Mouse (Mus musculus) bone marrow, adult 2 months (tissue): ENCODE measurements around the gene Mnd1. TPM values are rescaled to one million over a fixed set of nuclear protein-coding genes. Genes with fewer than 3 reads are reported as not detected.

Experiments
- H3K27ac ChIP-seq: fragments of 200-500 bp; 2 replicates; pipeline ENCODE4 v1.5.1; 2012; ENCODE audit warnings: low read depth, mild to moderate bottlenecking, control low read depth, inconsistent platforms, low read length; ENCODE audit not compliant: control insufficient read depth, poor library complexity, insufficient read depth
- H3K4me1 ChIP-seq: fragments of 200-500 bp; 2 replicates; pipeline ENCODE4 v1.6.1; 2011; ENCODE audit warnings: low read length; ENCODE audit not compliant: control insufficient read depth, insufficient read depth
- H3K4me3 ChIP-seq: fragments of 200-500 bp; replicated peaks from 2 replicates; pipeline ENCODE3; 2011; ENCODE audit warnings: mild to moderate bottlenecking, low read depth, low read length, control low read depth; ENCODE audit not compliant: control insufficient read depth
- CTCF ChIP-seq: fragments of 200-500 bp; IDR thresholded peaks from 2 replicates; pipeline ENCODE4 v1.5.1; 2011; ENCODE audit warnings: low read length, control low read depth; ENCODE audit not compliant: control insufficient read depth, insufficient read depth
- POLR2A ChIP-seq: fragments of 200-500 bp; IDR thresholded peaks from 2 replicates; pipeline ENCODE4 v1.6.1; 2011; ENCODE audit warnings: low read depth, mild to moderate bottlenecking, control low read depth, low read length, borderline replicate concordance; ENCODE audit not compliant: control insufficient read depth
- WGBS: fragments of 180-500 bp; shearing (Covaris S2); methylation state at CpG from one replicate; pipeline ENCODE4 v1.1.7; 2018; 5-methylcytosine and 5-hydroxymethylcytosine counted together
- polyA plus RNA-seq: library from polyadenylated mRNA; stranded (reverse); fragments of >200 nt; gene quantifications from 2 replicates; pipeline ENCODE4 v1.2.4, GENCODE M21; 2011; ENCODE audit warnings: low replicate concordance; ENCODE audit not compliant: missing spikeins, insufficient read depth, insufficient read length

The Mnd1 gene
- polyA plus RNA-seq, 1 experiment: 11.7 TPM

DNA sequence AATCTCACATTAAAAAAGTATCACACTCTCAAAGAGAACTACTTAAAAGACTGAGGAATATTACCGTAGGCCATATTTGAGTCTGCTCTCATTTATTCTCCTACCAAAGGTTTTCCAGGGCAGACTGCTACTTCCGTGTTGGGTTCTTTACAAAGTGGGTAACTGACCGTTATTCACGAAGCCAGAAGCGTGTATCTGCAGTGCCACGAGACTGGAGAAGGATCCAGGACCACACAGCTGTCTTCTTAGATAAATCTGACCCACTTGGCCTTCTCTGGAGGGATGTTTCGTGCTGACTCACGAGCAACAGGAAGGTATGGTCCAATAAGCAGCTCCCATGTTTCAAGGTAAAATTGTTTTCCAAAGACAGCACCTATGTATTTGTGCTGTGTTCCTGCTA, 113.8 kb downstream of the Mnd1 start:
- Histone ChIP-seq H3K27ac (no peak overlapping the region), H3K4me3 (no peak overlapping the region), H3K4me1 (no peaks in the 10 kb centered on the region; the same call in 1 of the 2 replicates)
- TF ChIP-seq CTCF: no peak
- 27% methylated on average over 8 of the region's 8 CpGs for WGBS

DNA sequence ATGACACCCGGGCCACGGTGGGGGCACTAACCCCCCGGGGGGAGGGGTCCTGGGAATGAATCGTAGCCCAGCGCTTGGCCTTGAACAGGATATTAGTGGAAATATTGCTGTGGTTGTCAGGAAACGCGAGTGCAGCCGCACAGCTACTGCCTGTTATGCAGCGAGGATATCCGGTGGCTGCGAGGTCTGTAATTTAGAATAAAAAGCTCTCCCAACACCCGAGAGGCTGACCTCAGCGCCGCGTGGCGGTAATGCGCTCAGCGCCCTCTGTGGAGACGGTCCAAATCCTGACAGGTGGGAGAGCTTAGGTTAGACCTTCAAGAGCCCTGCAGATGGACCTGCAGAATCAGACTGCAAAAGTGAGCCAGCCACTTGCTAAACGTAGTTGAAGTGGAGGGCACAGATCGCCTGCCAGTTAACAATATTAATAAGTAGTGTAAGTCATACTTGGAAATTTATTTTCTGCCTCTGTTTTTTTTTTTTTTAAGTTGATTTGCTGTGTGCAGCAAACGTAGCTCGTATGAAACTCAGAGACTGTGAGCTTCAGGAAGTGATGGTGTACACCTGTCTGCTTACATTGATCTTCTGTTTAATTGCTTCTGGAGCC, 115.0 kb downstream of the Mnd1 start:
- Histone ChIP-seq H3K4me3 (peak overlapping the region; percentile 68), H3K4me1 (no peaks in the 10 kb centered on the region; the same call in 1 of the 2 replicates), H3K27ac (peak overlapping the region; percentile 98)
- TF ChIP-seq CTCF (peak; percentile 26; the same call in 1 of the 2 replicates), POLR2A (no peak)
- under 1% methylated on average over 23 of the region's 23 CpGs for WGBS

DNA sequence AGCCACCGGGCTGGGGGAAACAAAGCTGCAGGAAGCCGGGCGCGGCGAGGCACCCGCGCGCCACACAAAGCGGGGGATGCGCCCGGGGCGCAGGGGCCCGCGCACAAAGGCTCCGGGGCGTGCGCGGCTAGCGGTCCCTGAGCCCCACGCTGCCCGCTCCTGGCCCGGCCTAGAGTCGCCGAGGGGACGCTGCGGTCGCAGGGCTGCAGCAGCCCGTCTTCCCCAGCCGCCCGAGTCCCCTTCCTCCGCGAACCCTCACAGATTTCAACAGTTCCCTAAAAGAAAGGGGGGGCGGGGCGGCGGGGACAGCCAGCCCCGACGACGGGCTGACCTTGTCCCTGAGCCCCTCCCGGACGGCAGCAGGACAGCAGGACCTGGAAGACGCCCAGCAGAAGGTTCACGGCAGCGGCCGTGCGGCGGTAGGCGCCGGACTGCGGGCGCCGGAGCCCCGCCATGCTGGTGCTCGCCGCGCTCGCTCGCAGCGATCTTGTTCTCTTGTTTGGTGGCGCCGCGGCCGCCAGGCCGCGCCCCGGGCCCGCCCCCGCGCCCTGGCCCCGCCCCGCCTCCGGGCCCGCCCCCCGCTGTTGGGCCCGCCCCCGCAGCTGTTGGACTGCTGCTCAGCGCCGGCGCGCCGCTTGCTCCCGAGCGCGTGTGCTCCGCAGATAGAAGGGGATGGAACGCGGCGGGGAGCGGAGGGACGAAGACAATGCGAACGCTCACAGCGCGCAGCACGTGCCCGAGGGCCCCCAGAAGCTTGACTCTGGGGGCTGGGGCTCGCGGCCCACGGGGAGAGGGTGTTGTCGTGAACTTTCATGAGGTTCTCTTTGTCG, 115.7 kb downstream of the Mnd1 start, which contains the start of gene Tmem131l:
TSS of gene Tmem131l (minus strand) at position 530 of the 830 bp plus-strand sequence.
- WGBS: under 1% methylated on average over 87 of the region's 100 CpGs
- H3K4me3 ChIP-seq: peak within 1 kb of the TSS; percentile 75
- peak within 1 kb of the TSS; percentile 100 for H3K27ac ChIP-seq
- peaks cover 3% of the 10 kb centered on the region; the same call in 1 of the 2 replicates for H3K4me1 ChIP-seq
- TF ChIP-seq POLR2A: peak; percentile 90
- TF ChIP-seq CTCF: no peak

DNA sequence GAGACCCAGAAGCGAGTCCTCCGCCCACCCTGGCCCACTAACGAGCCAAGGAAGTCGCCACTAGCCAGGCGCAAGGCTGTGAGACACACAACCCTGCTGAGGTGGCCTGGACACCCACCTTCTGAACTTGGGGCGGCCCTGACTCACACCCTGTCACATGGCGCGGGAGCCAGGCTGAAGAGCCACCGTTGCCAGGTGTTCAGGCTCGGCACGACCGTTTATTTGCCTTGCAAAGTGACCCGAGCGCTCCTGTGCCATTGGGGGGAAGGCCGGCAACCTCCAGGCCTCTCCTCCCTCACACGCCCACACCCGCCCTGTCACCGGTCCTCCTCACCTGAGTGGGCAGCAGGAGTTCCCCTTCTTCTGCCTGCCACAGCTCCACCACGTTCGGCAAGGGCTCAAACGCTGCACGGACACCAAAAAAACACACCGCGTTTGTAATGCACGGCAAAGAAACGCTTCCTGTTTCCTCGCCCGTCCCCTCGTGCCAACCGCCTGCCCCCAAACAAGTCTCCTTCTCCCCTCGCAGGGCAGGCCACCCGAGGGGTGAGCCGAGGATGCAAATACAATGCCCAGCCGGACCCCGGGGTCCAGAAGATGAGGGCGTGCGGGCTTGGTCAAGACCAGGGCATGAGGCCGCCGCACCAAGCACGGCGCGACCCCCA, 116.5 kb downstream of the Mnd1 start:
- Histone ChIP-seq H3K4me3 (peak overlapping the region; percentile 75), H3K4me1 (peaks cover 3% of the 10 kb centered on the region; the same call in 1 of the 2 replicates), H3K27ac (peak overlapping the region; percentile 100)
- TF ChIP-seq POLR2A (peak; percentile 54; the same call in 1 of the 2 replicates), CTCF (no peak)
- under 1% methylated on average over 42 of the region's 42 CpGs for WGBS

GRCm38 (mm10) chr3:84038126-84038525, 117.5 kb downstream of the Mnd1 start:
- Histone ChIP-seq H3K27ac (no peak overlapping the region), H3K4me1 (peaks cover 3% of the 10 kb centered on the region), H3K4me3 (peak overlapping the region; percentile 18)
- WGBS: 25% methylated on average over 1 of the region's 1 CpGs
- TF ChIP-seq CTCF (no peak), POLR2A (no peak)

Other genes starting within 250 kb of the Mnd1 start
- 332 and 484 TPM in 2 replicates for gene Tmem131l, start 115.6 kb downstream of the Mnd1 start, polyA plus RNA-seq
- gene Gm6525, start 18.3 kb upstream of the Mnd1 start, polyA plus RNA-seq: 2.8 and 13.8 TPM in 2 replicates
- 2.8 and 10.2 TPM in 2 replicates for gene Trim2, start 151.1 kb upstream of the Mnd1 start, polyA plus RNA-seq